Mouse (Mus musculus) liver, embryonic 14.5 days (tissue): ENCODE results near the gene Srrm4.

Experiments used
- CTCF ChIP-seq: IDR thresholded peaks from 2 replicates; pipeline ENCODE4 v1.5.1; 2016; ENCODE audit warnings: antibody characterized with exemption, low read depth, control low read depth
- EP300 ChIP-seq: IDR thresholded peaks from 2 replicates; pipeline ENCODE4 v1.6.1; 2016; ENCODE audit warnings: antibody characterized with exemption, low read depth

DNA sequence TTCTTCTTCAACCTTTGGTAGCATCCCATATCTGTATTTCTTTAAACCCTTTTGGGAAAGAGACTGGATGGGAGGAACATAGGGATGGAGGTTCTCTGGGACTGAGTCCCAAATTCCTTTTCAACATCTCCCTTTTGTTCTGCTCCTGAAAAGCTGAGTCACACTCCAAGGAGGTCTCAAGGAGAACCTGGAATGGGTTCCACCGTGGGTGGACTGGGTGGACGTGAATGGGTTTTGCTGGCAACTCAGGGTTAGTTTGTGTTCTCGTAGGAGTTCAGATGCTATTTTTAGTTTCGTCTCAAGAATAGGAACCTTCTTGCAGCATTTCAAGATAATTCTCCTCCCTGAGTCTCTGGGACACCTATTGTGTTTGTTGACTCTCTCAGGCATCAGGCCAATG, 151.4 kb downstream of the Srrm4 start:
- TF ChIP-seq CTCF (no peak), EP300 (no peak)
